Mouse (Mus musculus) lung, adult 18-20 months (tissue): ENCODE measurements around the gene Fads2.
A peak's percentile ranks its signal among the peaks of the same experiment; 100 is the strongest.

Source experiments
- DNase-seq, 2 experiments: peaks; one replicate each; pipeline ENCODE4 v3.0.0; 2022; ENCODE audit warnings: mixed read lengths in 2 of 2

Fads2 gene

GRCm38 (mm10) chr19:10040866-10041387 lies 60.6 kb downstream of the Fads2 start:
- no peak for DNase-seq

DNA sequence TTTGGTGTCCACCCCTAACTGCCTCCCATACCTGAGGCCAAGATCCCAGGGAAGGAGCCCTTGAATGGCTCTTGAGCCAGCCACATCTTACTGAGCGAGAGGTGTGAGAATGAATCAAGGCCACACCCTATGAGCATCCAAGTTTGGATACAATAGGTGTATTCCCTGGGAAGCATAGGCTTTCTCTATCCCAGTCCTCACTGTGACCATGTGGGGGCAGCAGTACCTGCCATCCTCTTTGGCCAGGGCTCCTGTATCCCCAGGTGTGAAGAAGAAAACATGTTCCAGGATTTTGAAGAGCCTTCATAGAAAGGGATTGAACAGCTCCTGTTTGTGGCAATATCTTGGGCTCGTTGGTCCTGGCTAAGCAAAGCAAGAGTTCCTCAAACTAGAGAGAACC lies 61.9 kb downstream of the Fads2 start:
- peak; percentile 63 to 65 for DNase-seq

DNA sequence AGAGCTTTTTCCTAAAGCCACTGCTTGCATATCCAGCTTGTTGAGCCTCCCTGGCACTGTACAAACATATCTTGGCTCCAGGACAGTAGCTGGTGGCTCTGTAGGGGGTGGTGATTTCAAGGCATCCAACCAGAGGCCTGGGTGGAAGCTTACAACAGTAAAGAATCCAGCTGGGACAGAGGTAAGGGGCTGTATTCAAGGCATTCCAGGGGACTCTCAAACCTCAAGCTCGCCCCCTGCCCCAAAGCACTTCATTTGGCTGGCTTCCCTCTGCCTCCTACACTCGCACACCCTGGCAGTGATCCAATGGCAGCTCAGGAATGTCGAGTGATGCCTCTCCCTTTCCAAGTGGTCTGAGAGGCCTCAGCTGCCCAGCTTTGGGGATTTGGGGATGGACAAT lies 62.6 kb downstream of the Fads2 start:
- peak; percentile 83 to 86 for DNase-seq

DNA sequence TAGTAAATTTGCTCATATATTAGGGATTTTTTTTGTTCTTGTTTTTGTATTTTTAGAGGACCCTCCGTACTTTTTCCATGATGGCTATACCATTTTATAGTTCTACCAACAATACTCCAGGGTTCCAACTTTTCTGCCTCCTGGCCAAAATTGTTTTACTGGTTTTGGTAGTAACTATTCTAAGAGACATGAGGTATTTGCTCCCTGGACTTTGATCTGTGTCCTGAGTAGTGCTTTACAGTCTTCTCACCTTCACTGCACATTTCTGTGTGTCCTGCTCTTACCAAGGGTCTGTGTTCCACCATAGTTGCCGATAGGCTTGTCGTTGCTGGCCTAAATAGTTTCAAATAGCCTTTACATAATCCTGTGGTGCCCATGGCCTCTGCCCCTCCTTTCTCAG lies 63.2 kb downstream of the Fads2 start:
- DNase-seq, result no peak

DNA sequence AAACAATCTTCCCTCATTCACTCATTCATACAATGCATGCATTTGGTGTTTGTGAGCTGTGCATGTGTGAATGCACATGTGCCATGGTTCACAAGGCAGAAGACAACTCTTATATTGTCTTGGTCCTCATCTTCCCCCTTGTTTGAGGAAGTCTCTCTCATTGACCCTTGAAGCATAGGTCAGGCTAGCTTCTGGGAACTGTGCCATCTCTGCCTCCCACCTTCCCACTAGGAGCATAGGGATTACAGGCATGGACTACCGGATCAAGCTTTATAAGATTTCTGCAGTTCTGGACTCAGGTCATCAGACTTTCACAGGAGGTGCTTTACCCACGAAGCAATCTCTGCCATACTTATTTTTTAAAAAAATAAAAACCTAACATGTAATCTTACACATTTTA lies 64.0 kb downstream of the Fads2 start:
- DNase-seq, result no peak

DNA sequence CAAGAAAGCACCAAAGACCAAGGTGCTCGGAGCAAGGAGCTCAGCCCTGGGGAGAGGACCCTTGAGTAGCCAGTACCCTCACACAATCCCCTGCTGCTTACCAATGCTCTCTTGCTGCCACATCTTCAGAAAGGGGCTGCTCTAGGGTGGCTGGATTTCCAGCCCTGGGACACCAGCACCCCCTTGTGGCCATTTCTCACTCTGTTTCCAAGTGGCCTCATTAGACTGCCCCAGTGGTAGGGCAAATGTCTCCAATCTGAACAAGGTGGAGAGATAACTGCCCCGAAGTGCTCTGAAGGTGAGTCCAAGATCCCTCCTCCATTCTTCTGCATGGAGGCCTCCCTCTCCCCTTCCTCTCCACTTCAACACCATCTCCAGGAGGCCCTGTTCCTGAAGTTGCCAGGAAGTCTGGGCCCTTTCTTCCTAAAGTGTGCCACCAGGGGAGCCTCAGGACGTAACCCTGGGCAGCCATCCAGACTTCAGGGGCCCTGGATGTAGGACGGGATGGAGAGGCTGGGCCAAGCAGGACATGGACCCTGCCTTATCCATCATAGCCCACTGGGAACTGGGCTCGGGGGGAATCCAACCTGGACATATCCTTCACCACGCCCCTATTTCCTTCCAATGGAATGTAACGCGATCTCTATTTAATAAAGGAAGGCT lies 66.6 kb downstream of the Fads2 start:
- peak; percentile 80 to 81 for DNase-seq

DNA sequence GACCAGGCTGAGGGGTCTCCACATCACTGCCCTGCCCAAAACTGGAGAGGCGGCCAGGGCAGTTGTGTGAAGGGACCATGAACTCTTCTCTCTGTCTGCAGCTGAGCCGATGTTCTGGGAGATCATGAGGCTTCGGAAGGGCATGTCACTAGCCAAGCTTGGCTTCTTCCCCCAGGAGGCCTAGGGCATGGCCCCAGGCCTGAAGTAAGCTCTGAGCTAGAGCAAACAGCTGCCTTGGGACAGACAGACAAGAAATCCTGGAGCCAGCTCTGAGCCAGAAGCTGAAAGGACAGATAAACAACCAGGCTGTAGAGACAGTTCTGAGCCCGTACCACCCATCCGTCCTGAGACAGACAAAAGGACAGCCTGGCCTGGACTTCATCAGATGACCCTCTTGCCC lies 67.2 kb downstream of the Fads2 start:
- DNase-seq, result no peak

GRCm38 (mm10) chr19:10033211-10033973 lies 68.2 kb downstream of the Fads2 start:
- peak; percentile 67 to 70 for DNase-seq

GRCm38 (mm10) chr19:10029746-10030145 lies 71.8 kb downstream of the Fads2 start:
- DNase-seq, result no peak

- no peak for DNase-seq
These were observed 76.2 kb downstream of the Fads2 start for GRCm38 (mm10) chr19:10025169-10025875.

DNA sequence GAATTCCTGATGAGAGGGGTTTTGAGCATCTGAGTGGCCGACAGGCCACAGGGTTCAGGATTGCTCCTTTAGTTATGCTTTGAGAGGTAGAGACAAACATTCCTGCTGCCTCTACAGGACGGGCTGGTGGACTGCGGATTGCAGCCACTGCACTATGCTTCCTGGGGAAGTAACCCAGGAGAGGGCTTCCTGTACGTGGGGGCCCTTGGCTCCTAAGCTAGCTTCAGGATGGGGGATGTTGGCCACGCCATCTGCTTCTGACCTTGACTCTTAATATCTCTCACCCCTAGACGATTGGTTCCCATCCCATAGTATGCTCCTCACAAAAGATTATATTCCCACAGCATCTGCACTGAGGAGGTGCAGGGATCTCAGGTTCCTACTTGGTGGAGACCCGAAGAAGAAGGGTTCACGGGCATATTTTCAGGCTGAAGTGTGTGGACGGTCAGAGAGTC lies 78.2 kb downstream of the Fads2 start:
- DNase-seq, result no peak

GRCm38 (mm10) chr19:10022414-10023303 lies 78.9 kb downstream of the Fads2 start:
- peak in 1 of 2 experiments; percentile 44 for DNase-seq

GRCm38 (mm10) chr19:10021981-10022380 lies 79.6 kb downstream of the Fads2 start:
- DNase-seq, result no peak

GRCm38 (mm10) chr19:10019214-10019760 lies 82.3 kb downstream of the Fads2 start:
- DNase-seq, result no peak

GRCm38 (mm10) chr19:10018527-10018818 lies 83.1 kb downstream of the Fads2 start:
- no peak for DNase-seq

GRCm38 (mm10) chr19:10017637-10018526 lies 83.7 kb downstream of the Fads2 start:
- peak; percentile 92 to 95 for DNase-seq

DNA sequence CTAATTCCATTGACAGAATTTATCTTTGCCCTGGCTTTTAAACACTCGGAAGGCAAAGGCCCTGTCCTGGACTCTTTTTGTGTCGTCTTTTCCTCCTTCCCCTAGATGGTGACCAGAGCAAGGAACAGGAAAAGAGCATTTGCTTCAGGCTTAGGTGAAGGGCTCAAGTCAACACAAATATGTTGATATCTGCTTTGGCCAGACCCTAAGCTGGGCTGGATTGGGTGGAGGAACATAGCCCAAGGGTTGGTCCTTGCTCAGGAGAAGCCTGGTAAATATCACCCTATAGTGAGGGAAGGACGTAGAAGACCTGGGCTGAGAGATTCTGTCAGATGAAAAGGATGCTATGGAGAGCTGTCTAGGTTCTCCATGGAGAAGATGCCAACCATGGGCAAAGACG lies 85.4 kb downstream of the Fads2 start:
- DNase-seq, result no peak

GRCm38 (mm10) chr19:10015442-10015841 lies 86.1 kb downstream of the Fads2 start:
- no peak for DNase-seq

DNA sequence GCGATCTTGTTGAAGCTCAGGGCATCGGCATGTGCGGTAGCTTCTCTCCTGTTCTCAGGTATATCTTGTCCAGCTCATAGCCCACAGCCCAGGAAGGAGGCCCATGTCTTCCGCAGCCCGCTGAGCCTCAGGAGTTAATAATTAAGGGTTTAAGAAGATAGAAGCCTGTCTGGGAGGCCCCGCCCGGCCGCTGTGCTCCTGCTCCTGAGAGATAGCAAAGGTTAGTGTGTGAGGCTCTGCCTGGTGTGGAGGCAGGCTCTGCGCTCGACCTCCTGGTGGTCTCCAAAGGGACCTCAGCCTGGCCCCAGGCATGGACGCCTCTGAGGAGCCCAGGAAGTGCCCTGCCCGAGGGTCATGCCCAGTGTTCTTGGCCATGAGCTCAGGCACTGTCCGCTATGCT lies 86.7 kb downstream of the Fads2 start:
- no peak for DNase-seq

- no peak for DNase-seq
These were observed 87.6 kb downstream of the Fads2 start for GRCm38 (mm10) chr19:10013913-10014312.

GRCm38 (mm10) chr19:10013348-10013747 lies 88.2 kb downstream of the Fads2 start:
- no peak for DNase-seq
